Mouse (Mus musculus) inflammation-experienced regulatory T-cells, adult 6 months (primary cell): Measurements from ENCODE around the gene Xlr3c. TPM values are rescaled to one million over a fixed set of nuclear protein-coding genes. Genes with fewer than 3 reads are reported as not detected.
A peak's percentile ranks its signal among the peaks of the same experiment; 100 is the strongest.
"Not testable (repeated sequence)": the region's sequence is repeated elsewhere in the genome, so short reads cannot be mapped to it uniquely, and the experiment has no call there.

Experiments used
- ATAC-seq: one replicate; pipeline ENCODE4 v1.8.0; 2017
- polyA plus RNA-seq, 3 experiments: library from polyadenylated mRNA; unstranded; fragments of 100-300 nt; shearing (Covaris generic); gene quantifications; one replicate each; pipeline ENCODE4 v1.2.1; 2017

Gene Xlr3c
- polyA plus RNA-seq, result not detected

GRCm38 (mm10) chrX:73265270-73265669 lies at the start of gene Xlr3c:
Gene Xlr3c (minus strand): TSS chrX:73265390.
- not testable (repeated sequence) for ATAC-seq

GRCm38 (mm10) chrX:73312522-73312921 lies 47.3 kb upstream of the Xlr3c start:
- no peak for ATAC-seq

- ATAC-seq, result not testable (repeated sequence)
These were observed 30.6 kb upstream of the Xlr3c start for GRCm38 (mm10) chrX:73295745-73296144.

- ATAC-seq, result not testable (repeated sequence)
These were observed 27.7 kb upstream of the Xlr3c start, which contains the start of the genes Xlr5a and Xlr5c for GRCm38 (mm10) chrX:73292876-73293275. Gene Xlr5a (minus strand): TSS chrX:73292976. Gene Xlr5c (minus strand): TSS chrX:73292976.

DNA sequence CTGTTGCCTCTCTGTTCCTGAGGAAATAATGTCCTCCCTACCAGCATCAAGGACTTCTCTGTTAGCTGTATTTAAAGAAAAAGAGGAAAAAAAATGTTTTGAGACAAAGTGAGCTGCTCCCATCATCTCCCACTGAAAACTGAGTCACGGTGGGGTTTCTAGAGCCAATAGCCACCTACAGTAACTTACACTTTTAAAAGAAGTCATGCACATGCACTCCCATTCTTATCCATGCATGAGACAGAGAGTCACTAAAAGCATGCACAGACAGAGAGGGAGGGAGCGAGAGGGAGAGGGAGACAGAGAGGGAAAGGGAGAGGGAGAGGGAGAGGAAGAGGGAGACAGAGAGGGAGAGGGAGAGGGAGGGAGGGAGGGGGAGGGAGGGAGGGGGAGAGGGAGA lies 2.8 kb downstream of the Xlr3c start:
- ATAC-seq, result not testable (repeated sequence)

DNA sequence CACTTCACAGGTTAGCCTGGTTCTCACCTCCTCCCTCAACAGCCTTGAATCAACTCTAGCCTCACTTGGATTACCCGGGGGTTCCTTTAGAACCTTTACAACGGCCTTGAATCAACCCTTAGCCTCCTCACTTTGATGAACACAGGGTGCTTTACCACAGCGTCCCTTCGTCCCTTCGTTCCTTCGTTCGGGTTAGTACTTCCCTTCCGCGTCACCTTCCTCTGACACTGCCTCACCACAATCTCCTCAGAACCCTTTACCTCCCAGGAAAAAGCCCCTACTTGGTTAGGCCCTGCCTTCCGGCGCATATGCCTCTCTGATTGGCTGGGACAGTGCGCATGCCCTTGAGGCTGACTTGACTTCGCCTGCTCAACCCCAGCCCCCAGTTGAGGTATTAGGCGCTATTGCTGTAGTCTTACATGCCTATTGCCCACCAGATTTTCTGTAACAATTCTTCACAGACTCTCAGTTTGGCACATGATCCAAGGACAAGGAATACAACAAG lies 22.3 kb downstream of the Xlr3c start, which contains the start of gene Xlr4c:
Xlr4c (minus strand) TSS at position 310 of the 505 bp plus-strand sequence.
- ATAC-seq, result peak; percentile 50

GRCm38 (mm10) chrX:73229288-73229687 lies 35.9 kb downstream of the Xlr3c start:
- ATAC-seq, result no peak

DNA sequence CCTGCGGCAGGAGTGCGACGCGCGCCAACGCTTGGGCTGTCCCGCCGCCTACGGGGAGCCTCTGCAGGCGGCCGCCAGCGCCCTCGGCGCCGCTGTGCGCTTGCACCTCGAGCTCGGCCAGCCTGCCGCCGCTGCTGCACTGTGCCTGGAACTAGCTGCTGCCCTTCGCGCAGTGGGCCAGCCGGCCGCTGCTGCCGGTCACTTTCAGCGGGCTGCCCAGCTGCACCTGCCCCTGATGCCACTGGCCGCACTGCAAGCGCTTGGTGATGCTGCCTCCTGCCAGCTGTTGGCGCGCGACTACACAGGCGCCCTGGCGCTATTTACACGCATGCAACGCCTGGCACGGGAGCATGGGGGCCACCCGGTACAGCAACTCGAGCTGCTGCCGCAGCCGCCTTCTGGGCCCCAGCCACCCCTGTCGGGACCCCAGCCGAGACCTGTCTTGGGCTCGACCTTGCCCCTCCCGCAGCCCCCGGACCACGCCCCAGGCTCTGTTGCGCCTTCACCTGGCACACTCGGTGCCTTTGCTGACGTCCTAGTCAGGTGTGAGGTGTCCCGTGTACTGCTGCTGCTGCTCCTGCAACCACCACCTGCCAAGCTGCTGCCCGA lies 36.5 kb downstream of the Xlr3c start:
- ATAC-seq, result peak; percentile 30

- ATAC-seq, result peak; percentile 85
These were observed 37.1 kb downstream of the Xlr3c start, which contains the start of gene F8a for GRCm38 (mm10) chrX:73227914-73228605. Gene F8a (plus strand): TSS chrX:73228291.

GRCm38 (mm10) chrX:73225365-73225764 lies 39.8 kb downstream of the Xlr3c start:
- no peak for ATAC-seq

DNA sequence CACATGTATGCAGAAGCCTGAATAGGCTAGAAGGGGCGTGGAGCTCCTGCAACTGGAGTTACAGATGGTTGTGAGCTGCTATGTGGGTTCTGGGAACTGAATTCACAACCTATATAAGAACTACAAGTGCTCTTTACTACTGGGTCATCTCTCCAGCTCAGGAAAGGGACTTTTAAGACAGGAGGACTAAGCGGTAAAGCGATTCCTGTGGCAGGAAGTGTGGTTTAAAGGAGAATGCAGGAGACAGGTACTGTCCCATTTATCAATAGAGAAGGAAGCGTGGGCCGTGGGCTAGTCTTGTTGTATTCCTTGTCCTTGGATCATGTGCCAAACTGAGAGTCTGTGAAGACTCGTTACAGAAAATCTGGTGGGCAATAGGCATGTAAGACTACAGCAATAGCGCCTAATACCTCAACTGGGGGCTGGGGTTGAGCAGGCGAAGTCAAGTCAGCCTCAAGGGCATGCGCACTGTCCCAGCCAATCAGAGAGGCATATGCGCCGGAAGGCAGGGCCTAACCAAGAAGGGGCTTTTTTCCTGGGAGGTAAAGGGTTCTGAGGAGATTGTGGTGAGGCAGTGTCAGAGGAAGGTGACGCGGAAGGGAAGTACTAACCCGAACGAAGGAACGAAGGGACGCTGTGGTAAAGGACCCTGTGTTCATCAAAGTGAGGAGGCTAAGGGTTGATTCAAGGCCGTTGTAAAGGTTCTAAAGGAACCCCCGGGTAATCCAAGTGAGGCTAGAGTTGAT lies 51.2 kb downstream of the Xlr3c start, which contains the start of gene Xlr4b:
Xlr4b (plus strand) TSS at position 515 of the 746 bp plus-strand sequence.
- peak; percentile 78 for ATAC-seq

Other genes starting within 250 kb of the Xlr3c start
- not detected for gene Pnma5, start 228.3 kb downstream of the Xlr3c start, polyA plus RNA-seq
- gene Pnma3, start 200.6 kb downstream of the Xlr3c start, polyA plus RNA-seq, result not detected
- gene Xlr4a, start 182.9 kb downstream of the Xlr3c start, polyA plus RNA-seq, result 100 to 1,000 TPM; 107 to 143 (median 134) TPM
- 1 to 10 TPM in 1 of 3 experiments, under 1 TPM in 1, not detected in 1; 0.46 to 2.5 TPM for gene Xlr3a, start 168.3 kb downstream of the Xlr3c start, polyA plus RNA-seq
- not detected for gene Gm14685, start 148.3 kb downstream of the Xlr3c start, polyA plus RNA-seq
- not detected for gene Xlr5b, start 116.6 kb downstream of the Xlr3c start, polyA plus RNA-seq
- gene DXBay18, start 115.9 kb downstream of the Xlr3c start, polyA plus RNA-seq, result not detected
- gene Spin2d, start 88.4 kb downstream of the Xlr3c start, polyA plus RNA-seq, result not detected
- 10 to 100 TPM in 2 of 3 experiments, under 1 TPM in 1; 0.69 to 13.8 (median 11.1) TPM for gene Xlr3b, start 73.2 kb downstream of the Xlr3c start, polyA plus RNA-seq
- 100 to 1,000 TPM; 158 to 187 (median 175) TPM for gene Xlr4b, start 51.1 kb downstream of the Xlr3c start, polyA plus RNA-seq
- 1 to 10 TPM; 1.5 to 2.1 (median 1.8) TPM for gene F8a, start 37.1 kb downstream of the Xlr3c start, polyA plus RNA-seq
- 100 to 1,000 TPM in 2 of 3 experiments, 10 to 100 TPM in 1; 76.9 to 140 (median 112) TPM for gene Xlr4c, start 22.3 kb downstream of the Xlr3c start, polyA plus RNA-seq
- gene Xlr5a, start 27.6 kb upstream of the Xlr3c start, polyA plus RNA-seq, result under 1 TPM in 1 of 3 experiments, not detected in 2; 0.43 TPM
- under 1 TPM in 1 of 3 experiments, not detected in 2; 0.53 TPM for gene Xlr5c, start 27.6 kb upstream of the Xlr3c start, polyA plus RNA-seq
- not detected for gene Gm45015, start 71.5 kb upstream of the Xlr3c start, polyA plus RNA-seq
- 10 to 100 TPM in 2 of 3 experiments, 1 to 10 TPM in 1; 7.6 to 14.7 (median 13.3) TPM for gene Zfp275, start 77.2 kb upstream of the Xlr3c start, polyA plus RNA-seq
- gene Gm18336, start 133.3 kb upstream of the Xlr3c start, polyA plus RNA-seq, result not detected
- gene Zfp92, start 145.7 kb upstream of the Xlr3c start, polyA plus RNA-seq, result under 1 TPM in 1 of 3 experiments, not detected in 2; 0.21 TPM
- gene Trex2, start 170.0 kb upstream of the Xlr3c start, polyA plus RNA-seq, result not detected
- gene Haus7, start 193.7 kb upstream of the Xlr3c start, polyA plus RNA-seq, result 10 to 100 TPM; 28.7 to 40.7 (median 32.3) TPM
- 1 to 10 TPM in 1 of 3 experiments, not detected in 2; 1.1 TPM for gene Bgn, start 218.2 kb upstream of the Xlr3c start, polyA plus RNA-seq
- not detected for gene Atp2b3, start 237.7 kb upstream of the Xlr3c start, polyA plus RNA-seq